Mouse (Mus musculus) lung, adult 2 months (tissue): Measurements from ENCODE around the gene Paox. TPM values are rescaled to one million over a fixed set of nuclear protein-coding genes. Genes with fewer than 3 reads are reported as not detected.

Source experiments
- DNase-seq: peaks from one replicate; pipeline ENCODE4 v3.0.0; 2022
- H3K4me1 ChIP-seq: fragments of 200-500 bp; 2 replicates; pipeline ENCODE4 v1.6.1; 2011; ENCODE audit warnings: low read length; ENCODE audit not compliant: control insufficient read depth, insufficient read depth
- H3K4me3 ChIP-seq: fragments of 200-500 bp; replicated peaks from 2 replicates; pipeline ENCODE3; 2011; ENCODE audit warnings: low read depth, mild to moderate bottlenecking, control low read depth, low read length; ENCODE audit errors: extremely low read depth
- CTCF ChIP-seq: fragments of 200-500 bp; IDR thresholded peaks from 2 replicates; pipeline ENCODE4 v1.5.1; 2011; ENCODE audit warnings: mild to moderate bottlenecking, low read length, control low read depth; ENCODE audit not compliant: insufficient read depth
- POLR2A ChIP-seq: fragments of 200-500 bp; IDR thresholded peaks from 2 replicates; pipeline ENCODE4 v1.6.1; 2011; ENCODE audit warnings: low read depth, mild to moderate bottlenecking, control low read depth, low read length, borderline replicate concordance; ENCODE audit errors: extremely low read depth
- WGBS: fragments of 180-500 bp; shearing (Covaris S2); methylation state at CpG from one replicate; pipeline ENCODE4 v1.1.7; 2018; 5-methylcytosine and 5-hydroxymethylcytosine counted together
- polyA plus RNA-seq: library from polyadenylated mRNA; depleted of rRNA; stranded (reverse); fragments of >200 nt; gene quantifications from 2 replicates; pipeline ENCODE4 v1.2.3, GENCODE M21; 2012; rRNA removed

Gene Paox
- polyA plus RNA-seq, 1 experiment = 11.2 TPM

DNA sequence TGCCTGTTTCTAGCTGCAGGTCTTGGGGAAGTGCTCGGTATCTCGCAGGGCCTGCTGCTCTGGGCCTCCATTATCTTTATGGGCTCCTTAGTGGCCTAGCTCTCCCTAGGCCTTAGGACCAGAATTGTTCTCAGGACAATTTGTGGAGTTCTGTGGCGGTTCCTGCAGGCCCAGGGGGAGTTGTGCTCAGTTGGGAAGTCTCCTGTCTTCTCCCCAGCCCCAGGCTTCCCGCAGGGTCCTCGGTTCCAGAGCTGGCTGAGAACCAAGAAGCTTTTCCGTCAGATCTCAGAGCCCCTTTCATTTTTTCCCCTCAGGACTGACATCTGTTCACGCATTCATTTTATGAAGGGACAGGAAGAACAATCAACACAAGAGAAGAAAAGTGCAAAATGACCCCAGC, 49.1 kb downstream of the Paox start, which contains the start of gene Olfr522:
TSS of gene Olfr522 (minus strand) at position 101 of the 400 bp plus-strand sequence.
- TF ChIP-seq POLR2A (no peak), CTCF (no peak)
- H3K4me3 ChIP-seq = no peak within 1 kb of the TSS
- 68% methylated on average over 7 of the region's 7 CpGs for WGBS
- DNase-seq = no peak
- H3K4me1 ChIP-seq = no peaks in the 10 kb centered on the region

DNA sequence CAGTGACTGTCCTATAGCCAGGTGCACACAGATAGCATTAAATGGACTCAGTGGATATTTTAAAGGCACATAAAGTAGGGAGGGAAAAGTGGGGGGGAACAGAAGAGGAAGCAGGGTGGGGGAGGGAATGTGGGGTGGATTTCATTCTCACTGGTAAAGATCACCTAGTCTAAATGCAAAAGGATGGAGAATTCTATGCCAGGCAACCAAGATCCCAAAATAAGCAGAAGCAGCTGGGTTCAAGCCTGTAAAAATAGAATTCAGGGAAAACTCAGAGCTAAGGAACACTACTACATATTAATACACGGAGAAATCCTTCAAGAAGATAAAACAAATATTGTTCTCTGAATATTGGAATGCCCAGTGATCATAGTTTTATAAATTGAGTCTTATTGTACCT, 52.4 kb downstream of the Paox start:
- 61% methylated on average over 1 of the region's 1 CpGs for WGBS
- no peak for TF ChIP-seq POLR2A
- TF ChIP-seq CTCF = no peak
- no peak for DNase-seq
- no peaks in the 10 kb centered on the region for H3K4me1 ChIP-seq
- no peak overlapping the region for H3K4me3 ChIP-seq

DNA sequence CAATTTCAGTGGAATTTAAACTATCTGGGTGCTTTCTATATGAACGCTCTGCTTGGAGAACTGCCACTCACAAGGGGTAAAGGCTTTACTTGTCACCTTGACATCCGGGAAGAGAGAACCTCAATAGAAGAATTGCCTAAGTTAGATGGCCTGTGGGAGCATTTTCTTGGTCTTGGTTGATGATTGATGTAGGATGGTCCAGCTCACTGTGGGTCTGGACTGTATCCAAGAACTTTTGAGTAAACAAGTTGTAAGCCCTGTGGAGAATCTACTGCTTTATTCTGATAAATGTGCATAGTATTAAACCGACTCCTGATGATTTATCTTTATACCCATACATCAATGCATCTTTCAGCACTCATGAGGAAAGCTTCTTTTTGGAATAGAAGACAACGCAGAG, 53.8 kb downstream of the Paox start:
- Histone ChIP-seq H3K4me1 (no peaks in the 10 kb centered on the region), H3K4me3 (no peak overlapping the region)
- TF ChIP-seq POLR2A = no peak
- no peak for TF ChIP-seq CTCF
- no peak for DNase-seq
- WGBS = 64% methylated on average over 4 of the region's 4 CpGs

DNA sequence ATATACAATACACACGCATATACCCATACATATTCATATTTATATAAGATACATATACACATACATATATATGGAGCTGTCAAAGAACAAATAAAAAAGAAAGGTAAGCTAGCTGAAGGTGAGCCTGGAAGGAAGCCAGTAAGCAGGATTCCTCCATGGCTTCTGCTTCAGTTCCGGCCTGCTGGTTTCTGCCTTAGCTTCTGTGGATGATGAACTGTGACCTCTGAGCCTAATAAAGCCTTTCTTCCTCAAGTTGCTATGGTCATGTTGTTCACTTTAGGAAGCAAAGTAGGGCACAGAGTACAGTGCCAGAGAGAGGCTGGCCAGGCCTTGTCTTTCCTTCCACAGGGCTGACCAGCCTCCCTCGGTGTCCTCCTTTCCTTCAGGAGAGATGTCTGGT, 55.3 kb downstream of the Paox start:
- TF ChIP-seq POLR2A = no peak
- TF ChIP-seq CTCF = no peak
- Histone ChIP-seq H3K4me3 (no peak overlapping the region), H3K4me1 (no peaks in the 10 kb centered on the region)
- DNase-seq = no peak
- 92% methylated on average over 3 of the region's 3 CpGs for WGBS

DNA sequence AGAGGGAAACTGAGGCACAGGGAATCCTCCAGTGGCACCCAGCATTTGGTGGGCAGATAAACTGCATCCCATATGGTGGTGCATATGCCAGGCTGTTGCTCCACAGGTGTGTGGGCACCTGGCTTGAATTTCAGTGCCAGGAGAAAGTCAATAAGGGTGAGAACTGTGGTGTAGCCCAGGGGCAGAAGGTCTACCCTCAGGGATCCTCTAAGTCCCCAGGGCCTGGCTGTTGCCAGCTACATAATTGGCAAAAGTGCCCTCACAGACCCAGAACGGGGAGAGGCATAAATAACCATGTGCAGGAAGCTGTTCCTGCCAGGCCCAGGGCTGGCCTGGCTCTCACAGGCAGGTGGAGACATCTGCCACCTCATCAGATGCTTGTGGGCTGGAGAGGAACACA, 57.3 kb downstream of the Paox start, which contains the start of gene Olfr523:
TSS of gene Olfr523 (plus strand) at position 282 of the 400 bp plus-strand sequence.
- no peak for DNase-seq
- TF ChIP-seq POLR2A = no peak
- no peak for TF ChIP-seq CTCF
- H3K4me1 ChIP-seq = no peaks in the 10 kb centered on the region
- 13% methylated on average over 1 of the region's 1 CpGs for WGBS
- H3K4me3 ChIP-seq = no peak within 1 kb of the TSS

DNA sequence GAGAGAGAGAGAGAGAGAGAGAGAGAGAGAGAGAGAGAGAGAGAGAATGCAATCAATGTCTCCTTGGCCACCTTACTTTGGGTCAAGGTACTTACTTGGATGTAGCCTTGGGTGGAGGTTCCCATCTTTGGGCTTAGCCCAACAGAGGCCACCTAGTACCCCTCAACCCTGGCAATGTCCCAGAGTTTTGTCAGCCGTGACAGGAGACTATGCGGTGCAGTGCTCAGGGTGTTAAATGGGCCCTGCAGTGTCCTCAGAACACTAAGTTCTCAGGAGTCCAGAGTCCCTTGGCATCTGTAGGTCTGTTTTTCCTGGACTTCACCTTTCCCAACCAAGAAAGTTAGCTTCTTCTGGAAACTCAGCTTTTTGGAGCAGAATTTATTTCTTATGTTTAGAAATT, 63.6 kb downstream of the Paox start:
- DNase-seq = no peak
- TF ChIP-seq POLR2A = no peak
- TF ChIP-seq CTCF = no peak
- Histone ChIP-seq H3K4me1 (no peaks in the 10 kb centered on the region), H3K4me3 (no peak overlapping the region)
- WGBS = 85% methylated on average over 2 of the region's 2 CpGs

DNA sequence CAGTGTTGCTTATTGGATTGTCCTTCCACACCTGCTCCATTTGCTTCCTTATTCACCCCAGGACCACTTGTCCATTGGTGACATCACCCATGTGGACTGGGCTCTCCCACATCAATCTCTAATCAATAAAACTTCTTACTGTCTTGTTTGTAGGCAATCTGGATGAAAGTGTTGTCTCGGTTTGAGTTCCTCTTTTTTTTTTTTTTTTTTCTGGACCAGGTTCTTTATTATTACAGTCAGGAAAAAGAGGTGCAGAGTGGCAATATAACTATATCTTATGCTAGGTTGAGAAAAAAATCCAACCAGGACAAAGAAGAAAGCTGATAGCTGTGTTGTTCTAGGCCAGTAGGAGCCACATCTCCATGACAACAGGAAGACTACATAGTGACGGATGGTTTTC, 65.1 kb downstream of the Paox start:
- Histone ChIP-seq H3K4me3 (no peak overlapping the region), H3K4me1 (no peaks in the 10 kb centered on the region)
- WGBS = 74% methylated on average over 2 of the region's 2 CpGs
- no peak for DNase-seq
- TF ChIP-seq CTCF = no peak
- no peak for TF ChIP-seq POLR2A

DNA sequence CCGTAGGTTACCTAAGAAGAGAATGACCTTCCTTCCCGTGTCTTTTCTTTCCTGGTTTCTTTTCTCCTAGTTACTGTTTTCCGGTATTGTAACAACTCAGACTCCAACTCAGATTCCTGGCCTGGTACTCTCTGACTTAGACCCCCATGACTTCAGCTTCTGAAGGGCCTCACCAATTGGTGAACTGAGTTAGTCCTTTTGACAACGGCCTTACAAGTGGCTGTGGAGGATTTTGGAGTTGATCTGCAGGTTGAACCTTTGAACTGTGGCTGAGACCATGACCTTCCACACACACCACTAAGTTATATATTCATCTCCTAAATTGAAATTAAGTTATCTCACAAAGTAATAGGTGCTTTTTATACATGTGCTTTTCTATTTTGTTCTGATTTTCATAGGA, 68.6 kb downstream of the Paox start:
- WGBS = 80% methylated on average over 4 of the region's 4 CpGs
- H3K4me1 ChIP-seq = no peaks in the 10 kb centered on the region
- DNase-seq = no peak
- no peak for TF ChIP-seq CTCF
- no peak for TF ChIP-seq POLR2A
- H3K4me3 ChIP-seq = no peak overlapping the region

Other genes with a start within 250 kb of the Paox start
- gene Kndc1, start 221.1 kb upstream of the Paox start, polyA plus RNA-seq = 4.8 and 5.6 TPM in 2 replicates
- 0.09 TPM in 1 of 2 replicates, not detected in the other for gene Utf1, start 172.0 kb upstream of the Paox start, polyA plus RNA-seq
- gene 6430531B16Rik, start 137.0 kb upstream of the Paox start, polyA plus RNA-seq = 5.6 and 6.8 TPM in 2 replicates
- 19.2 and 21.2 TPM in 2 replicates for gene Adam8, start 123.2 kb upstream of the Paox start, polyA plus RNA-seq
- 75.7 and 85.5 TPM in 2 replicates for gene Zfp511, start 79.4 kb upstream of the Paox start, polyA plus RNA-seq
- 19.4 and 25.3 TPM in 2 replicates for gene Tubgcp2, start 79.1 kb upstream of the Paox start, polyA plus RNA-seq
- not detected in 2 replicates for gene Msx3, start 66.7 kb upstream of the Paox start, polyA plus RNA-seq
- gene Caly, start 33.3 kb upstream of the Paox start, polyA plus RNA-seq = 0.20 and 0.27 TPM in 2 replicates
- gene Prap1, start 22.4 kb upstream of the Paox start, polyA plus RNA-seq = not detected in 2 replicates
- gene Fuom, start 13.4 kb upstream of the Paox start, polyA plus RNA-seq = 20.4 and 27.3 TPM in 2 replicates
- 62.4 and 71.8 TPM in 2 replicates for gene Echs1, start 677 bp downstream of the Paox start, polyA plus RNA-seq
- gene Mtg1, start 21.8 kb downstream of the Paox start, polyA plus RNA-seq = 14.7 and 18.2 TPM in 2 replicates
- gene Sprn, start 39.1 kb downstream of the Paox start, polyA plus RNA-seq = 0.25 and 0.27 TPM in 2 replicates
- gene Olfr522, start 49.0 kb downstream of the Paox start, polyA plus RNA-seq = not detected in 2 replicates
- not detected in 2 replicates for gene Olfr523, start 57.4 kb downstream of the Paox start, polyA plus RNA-seq
- not detected in 2 replicates for gene Olfr524, start 90.2 kb downstream of the Paox start, polyA plus RNA-seq
- gene Cd163l1, start 102.5 kb downstream of the Paox start, polyA plus RNA-seq = 1.7 and 2.8 TPM in 2 replicates
- 0.58 and 0.78 TPM in 2 replicates for gene 5830411N06Rik, start 131.5 kb downstream of the Paox start, polyA plus RNA-seq
- gene Olfr525, start 205.1 kb downstream of the Paox start, polyA plus RNA-seq = not detected in 2 replicates
- gene Olfr527, start 218.2 kb downstream of the Paox start, polyA plus RNA-seq = not detected in 2 replicates
- gene Olfr60, start 245.9 kb downstream of the Paox start, polyA plus RNA-seq = 0.32 TPM in 1 of 2 replicates, not detected in the other